ENCODE assay signal across 9 mouse cellular contexts in the genomic region with DNA sequence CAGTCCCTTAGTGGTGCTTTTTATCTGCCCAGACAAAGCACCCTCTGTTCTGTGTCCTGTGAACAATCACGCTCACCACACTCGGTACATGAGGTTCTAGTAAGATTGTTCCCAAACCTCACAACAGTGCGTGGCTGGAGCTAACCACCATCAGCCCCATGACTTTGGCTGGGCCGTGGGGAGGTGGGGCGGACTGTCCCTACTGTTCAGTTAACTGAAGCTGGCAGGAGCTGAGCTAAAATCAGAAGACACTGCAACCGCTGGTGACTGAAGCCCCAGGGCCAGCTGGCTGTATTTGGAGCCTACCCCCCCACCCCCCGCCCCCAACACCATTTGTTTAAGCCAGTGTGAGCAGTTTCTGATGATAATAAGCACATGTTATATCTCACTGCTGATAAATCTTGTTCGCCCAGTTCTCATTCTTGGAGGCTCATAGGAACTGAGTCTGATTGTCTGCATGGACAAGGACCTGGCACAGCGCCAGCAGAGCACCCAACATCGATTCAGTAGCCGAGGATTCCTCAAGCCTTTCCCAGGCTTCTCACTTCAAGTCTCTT. TPM values are rescaled to one million over a fixed set of nuclear protein-coding genes. Genes with fewer than 3 reads are reported as not detected.
A peak's percentile ranks its signal among the peaks of the same experiment; 100 is the strongest.
DNase-seq lines count a peak whose midpoint lies in the region; ATAC-seq lines count a peak whose summit lies in the region.
"Had no signal": no experiment of that assay in that cellular context is flagged by ENCODE, and none has a peak within 500 bp of the region (broad histone marks: within the 10 kb centered on the region; RNA-seq: fewer than 3 reads in every experiment).

No protein-coding gene starts in this region.

- H3K36me3 ChIP-seq in intestine, embryonic 14.5 days (ENCODE audit: control insufficient read depth, insufficient read depth, low read length), result peaks cover 72% of the 10 kb centered on the region
- H3K36me3 ChIP-seq in intestine, embryonic 15.5 days, result peaks cover 37% of the 10 kb centered on the region
- H3K36me3 ChIP-seq in embryonic facial prominence, embryonic 10.5 days (replicated peaks), result peaks cover 87% of the 10 kb centered on the region
- H3K36me3 ChIP-seq in hindbrain, embryonic 14.5 days (replicated peaks; ENCODE audit: control insufficient read depth, insufficient read depth), result peaks cover 69% of the 10 kb centered on the region

- ATAC-seq in intestine, embryonic 14.5 days (replicated peaks; ENCODE audit: low FRiP score, low TSS enrichment, low read depth), result no peak
- no peak for ATAC-seq in intestine, embryonic 15.5 days
- peak; percentile 48; the same call in 1 of the 2 replicates for ATAC-seq in hindbrain, embryonic 14.5 days (ENCODE audit: low FRiP score)
- no peak for ATAC-seq in erythroid progenitor cell, adult 5-6 weeks (replicated peaks; ENCODE audit: low FRiP score, poor library complexity, severe bottlenecking)

- no peak overlapping the region for H3K27ac ChIP-seq in intestine, embryonic 14.5 days (ENCODE audit: low read depth)
- no peak overlapping the region for H3K27ac ChIP-seq in intestine, embryonic 15.5 days
- H3K27ac ChIP-seq in embryonic facial prominence, embryonic 10.5 days (replicated peaks), result 0 out of 2 replicates have a peak overlapping the region, but pooled peaks have one; percentile 24
- peak overlapping the region; percentile 57; the same call in 1 of the 2 replicates for H3K27ac ChIP-seq in hindbrain, embryonic 14.5 days
- H3K27ac ChIP-seq: limb, embryonic 12.5 days had no signal

- DNase-seq in intestine, embryonic 14.5 days (ENCODE audit: low spot score), result peak; percentile 49
- no peak for DNase-seq in embryonic facial prominence, embryonic 10.5 days (ENCODE audit: low spot score)
- DNase-seq in hindbrain, embryonic 14.5 days (ENCODE audit: low spot score), result no peak
- peak; percentile 23 to 70 for DNase-seq in lung, postnatal 4 days
- no peak for DNase-seq in urinary bladder, adult 18-20 months (ENCODE audit: low spot score in 2 of 2)
- DNase-seq in B cell, adult 2 months, result no peak

- H3K9ac ChIP-seq in intestine, embryonic 14.5 days (ENCODE audit: low read length), result no peak overlapping the region
- H3K9ac ChIP-seq in intestine, embryonic 15.5 days, result no peak overlapping the region
- 0 out of 2 replicates have a peak overlapping the region, but pooled peaks have one; percentile 24 for H3K9ac ChIP-seq in hindbrain, embryonic 14.5 days
- H3K9ac ChIP-seq: limb, embryonic 12.5 days had no signal

- no peak overlapping the region for H3K4me3 ChIP-seq in intestine, embryonic 14.5 days (ENCODE audit: low read depth, low read length)
- H3K4me3 ChIP-seq in intestine, embryonic 15.5 days (replicated peaks), result no peak overlapping the region
- H3K4me3 ChIP-seq in embryonic facial prominence, embryonic 10.5 days, result no peak overlapping the region
- no peak overlapping the region for H3K4me3 ChIP-seq in hindbrain, embryonic 14.5 days (replicated peaks; ENCODE audit: low read length)
- H3K4me3 ChIP-seq: limb, embryonic 12.5 days had no signal

- WGBS in intestine, embryonic 14.5 days, result 77% methylated on average over 11 of the region's 11 CpGs
- 69% methylated on average over 11 of the region's 11 CpGs for WGBS in intestine, embryonic 15.5 days
- 77% methylated on average over 11 of the region's 11 CpGs for WGBS in embryonic facial prominence, embryonic 10.5 days
- 61% methylated on average over 11 of the region's 11 CpGs for WGBS in hindbrain, embryonic 14.5 days

- no peaks in the 10 kb centered on the region for H3K9me3 ChIP-seq in intestine, embryonic 14.5 days (ENCODE audit: control insufficient read depth, low read length)
- no peaks in the 10 kb centered on the region for H3K9me3 ChIP-seq in intestine, embryonic 15.5 days
- H3K9me3 ChIP-seq in embryonic facial prominence, embryonic 10.5 days, result no peaks in the 10 kb centered on the region
- no peaks in the 10 kb centered on the region for H3K9me3 ChIP-seq in hindbrain, embryonic 14.5 days (ENCODE audit: control insufficient read depth, low read length)
- H3K9me3 ChIP-seq: limb, embryonic 12.5 days had no signal

- no peak overlapping the region for H3K4me2 ChIP-seq in intestine, embryonic 14.5 days (ENCODE audit: low read length)
- H3K4me2 ChIP-seq in intestine, embryonic 15.5 days (replicated peaks), result no peak overlapping the region
- no peak overlapping the region for H3K4me2 ChIP-seq in hindbrain, embryonic 14.5 days (replicated peaks)
- H3K4me2 ChIP-seq: limb, embryonic 12.5 days had no signal

- H3K27me3 ChIP-seq in intestine, embryonic 14.5 days (replicated peaks; ENCODE audit: control insufficient read depth, insufficient read depth, low read length), result no peaks in the 10 kb centered on the region
- H3K27me3 ChIP-seq in intestine, embryonic 15.5 days (replicated peaks), result no peaks in the 10 kb centered on the region
- no peaks in the 10 kb centered on the region for H3K27me3 ChIP-seq in embryonic facial prominence, embryonic 10.5 days (replicated peaks; ENCODE audit: low read depth, poor library complexity, severe bottlenecking)
- H3K27me3 ChIP-seq in hindbrain, embryonic 14.5 days (ENCODE audit: control insufficient read depth, insufficient read depth, low read length), result no peaks in the 10 kb centered on the region
- H3K27me3 ChIP-seq: limb, embryonic 12.5 days had no signal

- H3K4me1 ChIP-seq in intestine, embryonic 14.5 days (replicated peaks; ENCODE audit: control insufficient read depth, insufficient read depth, low read length), result 0 out of 2 replicates have a peak, but pooled peaks cover 3% of the 10 kb centered on the region
- H3K4me1 ChIP-seq in intestine, embryonic 15.5 days (replicated peaks), result no peaks in the 10 kb centered on the region
- no peaks in the 10 kb centered on the region for H3K4me1 ChIP-seq in embryonic facial prominence, embryonic 10.5 days
- no peaks in the 10 kb centered on the region; the same call in 1 of the 2 replicates for H3K4me1 ChIP-seq in hindbrain, embryonic 14.5 days (replicated peaks; ENCODE audit: control insufficient read depth, insufficient read depth, low read length)
- H3K4me1 ChIP-seq: limb, embryonic 12.5 days had no signal

RNA-seq across cellular contexts. Expression of a gene that starts 23.3 kb away (rescaled TPM):
- 86.5 and 88.3 TPM in 2 replicates for polyA plus RNA-seq in intestine, embryonic 14.5 days (2014; fragmentation: Nextera tagmentation; extraction: Ambion mirVana)
- 98.6 and 101 TPM in 2 replicates for polyA plus RNA-seq in intestine, embryonic 15.5 days (2015; fragmentation: Nextera tagmentation; extraction: Ambion mirVana)
- polyA plus RNA-seq in embryonic facial prominence, embryonic 10.5 days (2016; fragmentation: Nextera tagmentation; extraction: Ambion mirVana), result 71.7 and 73.8 TPM in 2 replicates
- polyA plus RNA-seq in hindbrain, embryonic 14.5 days (2014; fragmentation: Nextera tagmentation; extraction: Ambion mirVana), result 69.8 and 88.2 TPM in 2 replicates
- total RNA-seq in erythroid progenitor cell, adult 5-6 weeks (2015; ENCODE audit: low replicate concordance), result 13.0 and 19.5 TPM in 2 replicates
- total RNA-seq in erythroid progenitor cell, adult 5-6 weeks (2017; ENCODE audit: low replicate concordance), result 10.4 and 10.8 TPM in 2 replicates

RNA-seq across cellular contexts. Expression of a gene that starts 34.3 kb away (rescaled TPM):
- 42.9 and 46.7 TPM in 2 replicates for polyA plus RNA-seq in intestine, embryonic 14.5 days (2014; fragmentation: Nextera tagmentation; extraction: Ambion mirVana)
- polyA plus RNA-seq in intestine, embryonic 15.5 days (2015; fragmentation: Nextera tagmentation; extraction: Ambion mirVana), result 29.7 and 29.9 TPM in 2 replicates
- polyA plus RNA-seq in embryonic facial prominence, embryonic 10.5 days (2016; fragmentation: Nextera tagmentation; extraction: Ambion mirVana), result 37.3 and 37.9 TPM in 2 replicates
- 56.6 and 58.3 TPM in 2 replicates for polyA plus RNA-seq in hindbrain, embryonic 14.5 days (2014; fragmentation: Nextera tagmentation; extraction: Ambion mirVana)
- 43.2 and 45.4 TPM in 2 replicates for total RNA-seq in erythroid progenitor cell, adult 5-6 weeks (2015; ENCODE audit: low replicate concordance)
- total RNA-seq in erythroid progenitor cell, adult 5-6 weeks (2017; ENCODE audit: low replicate concordance), result 41.8 and 53.5 TPM in 2 replicates

RNA-seq across cellular contexts. Expression of a gene that starts 56.9 kb away (rescaled TPM):
- polyA plus RNA-seq in intestine, embryonic 14.5 days (2014; fragmentation: Nextera tagmentation; extraction: Ambion mirVana), result 0.23 and 0.56 TPM in 2 replicates
- polyA plus RNA-seq in intestine, embryonic 15.5 days (2015; fragmentation: Nextera tagmentation; extraction: Ambion mirVana), result 1.1 and 1.2 TPM in 2 replicates
- polyA plus RNA-seq in embryonic facial prominence, embryonic 10.5 days (2016; fragmentation: Nextera tagmentation; extraction: Ambion mirVana), result 0.31 and 0.52 TPM in 2 replicates
- polyA plus RNA-seq in hindbrain, embryonic 14.5 days (2014; fragmentation: Nextera tagmentation; extraction: Ambion mirVana), result 0.56 and 2.0 TPM in 2 replicates
- not detected in 2 replicates for total RNA-seq in erythroid progenitor cell, adult 5-6 weeks (2015; ENCODE audit: low replicate concordance)
- not detected in 2 replicates for total RNA-seq in erythroid progenitor cell, adult 5-6 weeks (2017; ENCODE audit: low replicate concordance)

Comparison
In these comparisons a context has a peak if more than half of its experiments do, and no peak if none do; other contexts are left out.
1. DNase-seq: peak in intestine, embryonic 14.5 days (single experiment) and lung, postnatal 4 days (2 of 2); none in embryonic facial prominence, embryonic 10.5 days (single experiment), hindbrain, embryonic 14.5 days (single experiment), urinary bladder, adult 18-20 months (0 of 2) and B cell, adult 2 months (0 of 2).
2. H3K27ac ChIP-seq: peak in embryonic facial prominence, embryonic 10.5 days (single experiment) and hindbrain, embryonic 14.5 days (single experiment); none in intestine, embryonic 14.5 days (single experiment) and intestine, embryonic 15.5 days (single experiment).